Mouse (Mus musculus): Measurements from ENCODE around the gene Hyal3.
"Not testable (repeated sequence)": the region's sequence is repeated elsewhere in the genome, so short reads cannot be mapped to it uniquely, and the experiment has no call there.

The Hyal3 gene

DNA sequence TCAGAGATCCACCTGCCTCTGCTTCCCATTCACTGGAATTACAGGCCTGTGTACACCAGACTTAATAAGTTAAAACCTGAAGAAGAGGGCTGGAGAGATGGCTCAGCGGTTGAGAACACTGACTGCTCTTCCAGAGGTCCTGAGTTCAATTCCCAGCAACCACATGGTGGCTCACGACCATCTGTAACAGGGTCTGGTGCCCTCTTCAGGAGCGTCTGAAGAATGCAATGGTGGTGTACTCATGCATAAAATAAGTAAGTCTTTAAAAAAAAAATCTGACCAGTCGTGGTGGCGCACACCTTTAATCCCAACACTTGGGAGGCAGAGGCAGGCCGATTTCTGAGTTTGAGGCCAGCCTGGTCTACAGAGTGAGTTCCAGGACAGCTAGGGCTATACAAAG, 6.8 kb upstream of the Hyal3 start:
- DNase-seq = not testable (repeated sequence)

DNA sequence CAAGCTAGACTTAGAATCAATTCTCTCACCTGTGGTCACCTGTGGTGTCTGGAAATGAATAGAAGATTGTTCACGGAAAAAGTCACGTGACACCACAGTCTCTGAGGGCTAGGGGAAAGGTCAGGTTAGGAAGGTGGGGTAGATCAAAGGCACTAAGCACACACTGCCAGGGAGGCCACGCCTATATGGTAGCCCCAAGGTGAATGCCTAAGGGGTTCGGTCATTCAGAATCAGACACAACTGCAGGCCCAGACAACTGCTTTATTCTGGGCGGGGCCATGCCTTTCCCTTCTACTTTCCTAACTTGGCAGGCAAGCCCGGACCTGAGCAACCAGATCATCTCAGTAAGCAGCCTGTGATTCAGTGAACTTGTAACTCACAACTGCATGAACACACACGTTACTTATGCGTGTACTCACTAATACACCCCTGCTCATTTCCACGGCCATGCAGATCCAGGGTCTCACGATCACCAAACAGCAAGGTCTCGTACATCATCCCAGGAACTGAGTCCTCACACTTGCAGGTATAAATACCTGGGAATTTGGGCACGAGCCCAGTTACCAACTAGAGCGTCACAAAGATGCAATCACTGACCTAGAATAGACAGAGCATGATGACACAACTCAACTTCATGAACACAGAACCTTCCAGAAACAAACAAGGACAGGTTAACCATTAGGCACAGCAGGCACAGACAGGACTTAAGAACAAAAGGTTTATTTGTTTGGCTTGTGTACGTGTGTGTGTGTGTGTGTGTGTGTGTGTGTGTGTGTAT, 4.8 kb upstream of the Hyal3 start:
- no peak for DNase-seq

DNA sequence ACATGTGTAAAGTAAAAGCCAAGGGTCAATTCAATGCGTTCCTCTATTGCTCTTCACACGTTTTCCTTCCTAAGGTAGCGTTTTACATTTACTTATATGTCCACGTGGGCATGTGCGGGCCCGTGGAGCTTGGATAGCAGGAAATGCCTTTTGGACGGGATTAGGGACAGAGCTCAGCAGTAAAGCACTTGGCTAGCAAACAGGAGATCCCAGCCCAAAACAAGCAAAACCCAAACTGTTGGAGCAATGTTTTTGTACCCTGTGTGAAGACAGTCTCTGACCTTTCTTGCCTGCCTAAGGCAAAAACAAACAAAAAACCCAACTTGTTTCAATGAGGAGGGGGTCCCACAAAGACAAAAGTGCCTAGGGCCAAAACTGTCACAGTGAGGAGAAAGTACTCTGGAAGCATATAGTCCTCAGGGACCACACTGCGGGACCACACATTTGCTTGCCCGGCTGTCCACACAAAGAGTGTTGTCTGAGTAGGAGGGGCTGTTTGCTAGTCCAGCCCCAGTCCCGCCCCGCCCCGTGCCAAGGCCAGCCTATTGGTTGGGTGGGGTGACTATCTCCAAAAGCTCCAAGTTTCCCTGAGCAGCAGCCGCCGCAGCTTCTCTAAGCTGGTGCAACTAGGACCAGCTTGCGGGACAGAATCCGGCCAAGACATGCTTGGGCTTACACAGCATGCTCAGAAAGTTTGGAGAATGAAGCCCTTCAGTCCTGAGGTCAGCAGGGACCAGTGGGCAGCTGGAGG, 4.1 kb upstream of the Hyal3 start, which contains the start of gene Hyal1:
Gene Hyal1 (plus strand): TSS at position 571 of the 751 bp plus-strand sequence.
- DNase-seq = peak; percentile 99

DNA sequence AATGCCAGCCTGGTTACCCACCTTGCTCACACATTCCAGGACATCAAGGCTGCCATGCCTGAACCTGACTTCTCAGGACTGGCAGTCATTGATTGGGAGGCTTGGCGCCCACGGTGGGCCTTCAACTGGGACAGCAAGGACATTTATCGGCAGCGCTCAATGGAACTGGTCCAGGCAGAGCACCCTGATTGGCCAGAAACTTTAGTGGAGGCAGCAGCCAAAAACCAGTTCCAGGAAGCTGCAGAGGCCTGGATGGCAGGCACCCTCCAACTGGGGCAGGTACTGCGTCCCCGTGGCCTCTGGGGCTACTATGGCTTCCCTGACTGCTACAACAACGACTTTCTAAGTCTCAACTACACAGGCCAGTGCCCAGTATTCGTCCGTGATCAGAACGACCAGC, 2.7 kb upstream of the Hyal3 start:
- no peak for DNase-seq

DNA sequence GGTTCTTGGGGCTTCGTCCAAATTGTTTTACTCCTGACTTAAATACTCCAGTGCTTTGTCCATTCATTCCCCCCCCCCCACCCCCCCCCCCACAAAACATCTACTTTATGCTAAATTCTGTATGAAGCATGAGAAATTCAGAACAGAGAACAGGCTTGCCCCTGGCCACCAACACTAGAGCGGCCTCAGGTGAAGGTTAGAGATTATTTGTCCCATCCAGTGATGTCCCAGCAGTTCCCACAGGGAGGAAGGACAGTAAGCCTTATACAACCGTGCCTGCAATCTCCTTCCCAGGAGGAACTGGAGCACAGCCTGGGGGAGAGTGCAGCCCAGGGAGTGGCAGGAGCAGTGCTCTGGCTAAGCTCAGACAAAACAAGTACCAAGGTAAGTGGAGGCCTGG, 2.0 kb upstream of the Hyal3 start, which contains the start of gene Naa80:
Gene Naa80 (plus strand): TSS at position 301 of the 400 bp plus-strand sequence.
- DNase-seq = no peak

DNA sequence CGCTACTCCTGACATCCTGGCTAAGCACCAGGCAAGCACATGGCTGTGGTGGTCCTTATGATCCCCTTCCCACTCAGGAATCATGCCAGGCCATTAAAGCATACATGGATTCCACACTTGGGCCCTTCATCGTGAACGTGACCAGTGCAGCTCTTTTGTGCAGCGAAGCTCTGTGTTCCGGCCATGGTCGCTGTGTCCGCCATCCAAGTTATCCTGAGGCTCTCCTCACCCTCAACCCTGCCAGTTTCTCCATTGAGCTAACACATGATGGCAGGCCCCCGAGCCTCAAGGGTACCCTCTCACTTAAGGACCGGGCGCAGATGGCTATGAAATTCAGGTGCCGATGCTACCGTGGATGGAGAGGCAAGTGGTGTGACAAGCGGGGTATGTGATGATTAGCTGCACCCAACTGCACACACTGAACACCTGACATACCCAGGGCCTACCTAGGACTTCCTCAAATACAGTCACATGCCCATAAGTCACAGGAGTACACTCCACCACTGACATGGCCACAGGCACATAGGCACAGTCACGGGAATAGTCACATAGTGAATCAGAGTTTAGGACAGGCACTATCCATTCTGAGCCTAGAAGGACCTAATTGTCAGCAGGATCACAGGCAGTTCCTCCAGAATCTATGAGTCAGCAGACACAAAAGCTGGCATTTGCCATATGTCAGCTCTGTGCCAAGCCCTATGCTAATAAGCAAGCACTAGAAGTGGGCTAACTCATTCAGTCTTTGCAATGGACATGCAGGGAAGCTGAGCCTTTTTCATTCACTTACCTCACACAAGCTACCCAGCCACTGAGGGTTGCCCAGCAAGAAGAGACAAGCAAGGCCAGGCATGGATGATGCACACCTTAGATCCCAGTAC, 1.4 kb upstream of the Hyal3 start:
- DNase-seq = peak; percentile 95

DNA sequence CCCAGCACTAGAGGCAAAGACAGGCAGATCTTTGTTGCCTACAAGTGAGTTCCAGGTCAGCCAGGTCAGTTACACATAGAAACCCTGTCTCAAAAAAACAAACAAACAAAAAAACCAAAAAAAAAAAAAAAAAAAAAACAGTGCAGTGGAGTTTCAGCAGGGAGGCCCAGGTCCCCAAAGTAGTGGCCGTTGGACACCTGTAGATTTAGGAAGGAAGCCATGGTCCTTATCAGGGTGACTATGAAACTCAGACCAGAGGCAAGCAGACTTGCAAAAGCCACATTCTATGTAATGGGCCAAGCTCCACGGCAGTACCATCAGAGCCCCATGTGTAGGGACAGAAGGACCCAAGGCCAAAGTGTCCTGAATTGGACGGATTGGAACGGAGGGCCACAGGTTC, 966 bp downstream of the Hyal3 start:
- DNase-seq = no peak

DNA sequence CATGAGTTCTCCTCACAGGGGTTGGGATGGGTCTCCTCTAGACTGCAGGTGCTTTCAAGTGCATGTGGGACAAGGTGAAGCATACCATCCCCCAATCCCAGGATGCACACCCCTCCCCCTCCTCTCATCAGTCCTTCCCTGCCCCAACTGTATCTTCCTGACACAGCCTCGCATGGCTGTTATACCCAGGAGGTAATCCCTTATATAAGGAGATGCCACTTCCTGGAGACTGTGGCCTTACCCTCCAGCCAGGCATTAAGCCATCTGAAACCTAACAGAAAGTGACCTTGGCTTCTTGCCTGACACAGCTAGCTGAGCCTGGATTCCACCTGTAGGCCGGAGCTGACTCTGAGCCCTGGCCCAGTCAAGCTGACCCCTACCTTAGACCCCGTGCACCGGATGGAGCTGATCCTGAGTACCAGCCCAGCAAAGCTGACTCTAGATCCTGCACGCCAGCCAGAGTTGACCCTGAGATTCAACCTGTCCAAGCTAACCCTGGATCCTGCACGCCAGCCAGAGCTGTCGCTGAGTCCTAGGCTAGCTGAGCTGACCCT, 2.0 kb downstream of the Hyal3 start:
- DNase-seq = peak; percentile 94

DNA sequence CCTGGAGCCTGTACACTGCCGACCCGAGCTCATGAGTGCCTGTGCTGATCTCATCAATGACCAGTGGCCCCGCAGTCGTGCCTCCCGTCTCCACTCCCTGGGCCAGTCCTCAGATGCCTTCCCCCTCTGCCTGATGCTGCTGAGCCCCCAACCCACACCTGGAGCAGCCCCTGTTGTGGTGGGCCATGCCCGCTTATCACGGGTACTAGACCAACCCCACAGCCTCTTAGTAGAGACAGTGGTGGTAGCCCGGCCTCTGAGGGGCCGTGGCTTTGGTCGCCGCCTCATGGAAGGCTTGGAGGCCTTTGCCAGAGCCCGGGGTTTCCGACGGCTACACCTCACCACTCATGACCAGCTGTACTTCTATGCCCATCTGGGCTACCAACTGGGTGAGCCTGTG, 2.6 kb downstream of the Hyal3 start:
- peak; percentile 94 for DNase-seq

DNA sequence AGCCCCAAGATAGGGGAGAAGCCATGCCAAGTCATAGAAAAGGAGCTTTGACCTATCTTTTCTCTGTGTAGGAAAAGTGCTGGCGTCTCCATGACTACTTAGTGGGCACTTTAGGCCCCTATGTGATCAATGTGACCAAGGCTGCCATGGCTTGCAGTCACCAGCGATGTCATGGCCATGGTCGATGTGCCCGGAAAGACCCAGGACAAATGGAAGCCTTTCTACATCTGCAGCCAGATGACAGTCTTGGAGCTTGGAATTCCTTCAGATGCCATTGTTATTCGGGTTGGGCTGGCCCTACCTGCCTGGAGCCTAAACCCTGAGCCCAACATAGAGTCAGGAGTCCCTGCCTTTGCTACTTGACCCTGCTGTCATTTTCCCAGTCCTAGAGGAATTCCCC, 5.9 kb downstream of the Hyal3 start:
- DNase-seq = no peak

DNA sequence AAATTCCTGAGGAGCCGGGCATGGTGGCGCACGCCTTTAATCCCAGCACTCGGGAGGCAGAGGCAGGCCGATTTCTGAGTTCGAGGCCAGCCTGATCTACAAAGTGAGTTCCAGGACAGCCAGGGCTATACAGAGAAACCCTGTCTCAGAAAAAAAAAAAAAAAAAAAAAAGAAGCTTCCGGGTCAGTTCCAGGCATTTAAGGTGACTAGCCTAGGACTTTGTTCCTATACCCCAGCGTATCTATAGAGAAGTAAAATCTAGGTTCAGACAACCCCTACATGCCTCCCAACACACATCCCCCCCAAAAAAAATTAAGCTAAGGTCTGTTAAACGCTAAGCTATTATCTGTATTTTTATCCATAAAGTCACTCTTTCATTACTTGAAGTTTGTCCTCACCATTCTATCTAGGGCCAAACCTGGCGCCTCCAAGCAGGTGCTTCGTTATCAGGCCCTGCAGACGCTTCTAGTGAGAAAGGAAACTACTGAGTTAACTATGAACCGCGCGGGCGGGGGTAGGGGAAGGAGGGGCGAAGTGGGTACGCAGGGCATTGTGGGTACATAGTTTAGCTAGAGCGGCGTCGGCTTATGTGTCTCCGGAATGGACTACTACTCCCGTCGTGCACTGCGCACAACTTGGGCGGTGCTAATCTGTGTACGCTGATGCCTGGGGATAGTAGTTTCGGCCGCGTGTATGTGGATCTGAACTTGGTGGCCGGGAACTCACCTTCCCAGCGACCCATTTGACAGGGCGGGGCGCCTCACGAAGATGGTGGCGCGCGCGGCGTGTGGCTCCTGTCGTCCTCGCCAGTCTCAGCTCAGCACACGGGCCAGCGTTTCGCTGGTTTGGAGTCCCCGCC, 6.6 kb downstream of the Hyal3 start, which contains the start of gene Ifrd2:
Gene Ifrd2 (plus strand): TSS at position 669 of the 859 bp plus-strand sequence.
- DNase-seq = peak; percentile 100

DNA sequence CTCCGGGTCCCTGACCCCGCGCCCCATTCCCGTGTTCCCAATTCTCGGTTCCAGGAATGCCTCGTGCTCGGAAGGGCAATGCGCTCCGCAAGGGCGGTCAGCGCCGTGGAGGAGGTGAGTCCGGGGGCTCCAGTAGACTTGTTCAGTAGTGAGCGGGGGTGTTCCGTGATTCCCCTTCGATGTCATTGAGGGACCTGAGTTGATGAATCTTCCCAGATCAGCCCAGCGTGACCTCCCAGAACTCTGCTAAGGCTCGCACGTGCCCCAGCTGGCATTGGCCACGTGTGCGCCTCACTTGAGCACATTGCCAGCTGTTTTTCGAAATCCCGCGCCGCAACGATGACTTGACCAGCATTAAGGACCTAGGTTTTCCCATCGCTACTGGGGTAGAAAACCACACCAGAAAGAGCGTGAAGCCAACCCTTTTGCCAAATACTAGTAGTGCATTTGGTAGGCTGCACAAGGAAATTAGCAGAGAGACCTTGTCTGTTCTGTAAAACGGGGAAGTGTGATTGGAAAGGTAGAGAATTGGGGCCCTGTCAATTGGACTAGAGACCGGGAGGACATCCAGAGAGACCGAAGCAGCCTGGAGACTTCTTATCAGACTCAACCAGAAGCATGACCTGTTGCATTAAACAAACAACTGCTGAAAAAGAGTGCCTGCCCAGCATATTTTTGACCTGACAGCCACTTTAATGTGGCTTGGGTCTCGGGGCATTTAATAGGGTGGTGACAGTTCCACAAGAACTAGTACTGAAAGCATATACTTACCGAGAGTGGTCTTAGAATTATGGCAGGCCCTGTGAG, 7.4 kb downstream of the Hyal3 start:
- DNase-seq = no peak

DNA sequence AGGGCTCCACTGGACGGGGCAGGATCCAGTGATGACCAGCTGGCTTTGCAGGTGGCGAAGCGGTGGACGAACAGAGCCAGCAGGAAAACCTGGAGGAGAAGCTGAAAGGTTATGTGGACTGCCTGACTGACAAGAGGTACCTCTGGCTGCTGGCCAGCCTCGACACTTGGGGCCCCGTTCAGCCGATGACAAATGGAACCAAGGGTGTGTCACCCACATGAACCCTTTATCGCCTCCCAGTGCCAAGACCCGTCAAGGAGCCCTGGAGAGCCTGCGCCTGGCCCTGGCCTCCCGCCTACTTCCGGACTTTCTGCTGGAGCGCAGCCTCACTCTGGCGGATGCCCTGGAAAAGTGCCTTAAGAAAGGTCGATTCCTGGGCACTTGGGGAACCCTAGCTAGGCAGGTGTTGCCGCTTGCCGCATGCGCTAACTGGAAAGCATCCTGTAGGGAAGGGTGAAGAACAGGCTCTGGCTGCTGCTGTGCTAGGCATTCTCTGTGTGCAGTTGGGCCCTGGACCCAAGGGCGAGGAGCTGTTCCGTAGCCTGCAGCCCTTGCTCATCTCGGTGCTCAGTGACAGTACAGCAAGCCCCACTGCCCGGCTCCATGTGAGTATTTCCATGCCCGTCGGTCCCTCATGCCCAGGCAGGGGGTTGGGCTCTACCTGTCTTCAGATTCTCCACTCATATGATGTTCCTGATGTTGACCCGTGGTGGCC, 9.6 kb downstream of the Hyal3 start:
- peak; percentile 97 for DNase-seq

DNA sequence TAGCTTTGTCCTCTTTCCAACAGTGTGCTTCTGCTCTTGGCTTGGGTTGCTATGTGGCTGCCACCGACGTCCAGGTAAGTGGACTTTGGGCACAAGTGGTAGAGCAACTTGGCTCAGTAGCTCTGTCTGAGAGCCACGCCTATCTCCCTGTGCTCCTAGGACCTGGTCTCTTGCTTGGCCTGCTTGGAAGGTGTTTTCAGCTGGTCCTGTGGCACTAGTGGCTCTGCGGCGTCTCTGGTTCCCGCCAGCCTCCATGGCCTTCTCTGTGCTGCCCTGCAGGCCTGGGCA, 10.1 kb downstream of the Hyal3 start:
- DNase-seq = no peak

DNA sequence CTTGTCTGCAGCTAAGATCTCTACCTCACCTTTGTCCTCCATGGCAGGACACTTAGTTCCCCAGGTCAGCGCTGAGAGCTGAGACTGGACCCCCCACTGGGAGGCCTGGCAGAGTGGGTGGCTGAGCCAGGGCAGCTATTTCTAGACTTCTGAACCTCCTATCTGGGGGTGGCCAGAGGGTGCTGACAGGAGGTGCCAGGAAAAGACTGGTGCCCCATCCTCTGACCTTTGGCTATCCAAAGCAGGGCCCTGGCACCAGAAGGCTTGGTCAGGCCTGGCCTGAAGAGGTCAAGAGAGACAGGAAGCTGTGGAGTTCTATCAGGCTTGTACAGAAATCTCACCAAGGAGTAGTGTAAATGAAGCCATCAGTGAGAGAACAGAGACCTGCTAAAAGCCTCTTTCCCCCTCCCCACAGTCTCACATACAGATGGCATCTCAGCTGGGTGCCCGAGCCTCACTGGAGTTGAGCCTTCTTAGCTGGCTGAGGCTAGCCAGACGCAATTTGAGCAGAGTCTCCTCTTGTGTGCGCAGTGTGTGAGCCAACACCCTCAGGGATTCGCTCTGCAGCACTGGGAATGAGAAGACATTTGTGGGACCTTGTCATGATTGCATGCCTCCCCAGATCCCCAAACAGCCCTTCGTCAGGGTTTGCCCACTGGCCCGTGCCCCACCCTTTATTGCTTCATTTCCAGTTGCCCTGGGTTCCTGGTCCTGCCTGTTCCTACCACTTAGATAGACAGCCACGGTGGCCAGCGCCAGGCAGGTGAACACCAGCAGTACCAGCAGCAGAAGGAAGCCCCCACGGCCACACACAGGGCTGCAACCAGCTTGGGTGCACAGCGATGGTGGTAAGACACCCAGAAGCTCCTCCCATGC, 12.7 kb downstream of the Hyal3 start:
- DNase-seq = peak; percentile 98

DNA sequence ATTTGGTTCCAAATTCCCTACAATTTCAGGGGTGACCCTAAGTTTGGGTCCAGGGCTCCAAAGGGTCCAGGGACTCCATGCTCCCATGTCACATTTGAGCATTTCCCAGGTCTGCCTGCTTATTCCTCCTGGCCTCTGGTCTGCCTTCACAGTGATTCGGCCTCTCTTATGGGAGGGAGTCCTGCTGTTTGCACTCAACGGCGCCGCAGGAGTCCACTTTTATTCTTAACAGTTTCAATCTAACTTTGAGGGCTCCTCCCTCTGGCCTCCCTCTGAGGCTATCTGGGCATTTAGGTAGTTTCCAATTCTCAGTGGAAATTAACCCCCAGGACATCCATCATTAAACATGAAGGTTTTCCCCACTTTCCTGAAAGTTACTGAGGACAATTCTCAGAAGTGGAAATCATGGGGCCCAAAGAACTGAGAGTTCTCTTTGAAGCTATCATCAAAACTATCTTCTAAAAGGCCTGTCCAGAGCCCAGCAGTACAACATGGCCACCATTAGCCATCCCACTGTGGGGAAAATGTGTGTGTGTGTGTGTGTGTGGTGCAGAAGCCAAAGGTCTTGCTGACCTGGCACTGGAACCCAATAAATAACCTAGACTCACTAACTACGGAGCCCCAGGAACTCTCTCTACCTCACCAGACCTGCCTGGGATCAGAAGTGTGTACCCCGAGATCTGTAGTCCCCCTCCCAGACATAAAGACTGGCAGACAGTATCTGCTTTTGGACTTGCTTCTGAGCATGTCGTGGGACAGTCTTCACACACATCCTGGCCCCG, 13.9 kb downstream of the Hyal3 start:
- no peak for DNase-seq

DNA sequence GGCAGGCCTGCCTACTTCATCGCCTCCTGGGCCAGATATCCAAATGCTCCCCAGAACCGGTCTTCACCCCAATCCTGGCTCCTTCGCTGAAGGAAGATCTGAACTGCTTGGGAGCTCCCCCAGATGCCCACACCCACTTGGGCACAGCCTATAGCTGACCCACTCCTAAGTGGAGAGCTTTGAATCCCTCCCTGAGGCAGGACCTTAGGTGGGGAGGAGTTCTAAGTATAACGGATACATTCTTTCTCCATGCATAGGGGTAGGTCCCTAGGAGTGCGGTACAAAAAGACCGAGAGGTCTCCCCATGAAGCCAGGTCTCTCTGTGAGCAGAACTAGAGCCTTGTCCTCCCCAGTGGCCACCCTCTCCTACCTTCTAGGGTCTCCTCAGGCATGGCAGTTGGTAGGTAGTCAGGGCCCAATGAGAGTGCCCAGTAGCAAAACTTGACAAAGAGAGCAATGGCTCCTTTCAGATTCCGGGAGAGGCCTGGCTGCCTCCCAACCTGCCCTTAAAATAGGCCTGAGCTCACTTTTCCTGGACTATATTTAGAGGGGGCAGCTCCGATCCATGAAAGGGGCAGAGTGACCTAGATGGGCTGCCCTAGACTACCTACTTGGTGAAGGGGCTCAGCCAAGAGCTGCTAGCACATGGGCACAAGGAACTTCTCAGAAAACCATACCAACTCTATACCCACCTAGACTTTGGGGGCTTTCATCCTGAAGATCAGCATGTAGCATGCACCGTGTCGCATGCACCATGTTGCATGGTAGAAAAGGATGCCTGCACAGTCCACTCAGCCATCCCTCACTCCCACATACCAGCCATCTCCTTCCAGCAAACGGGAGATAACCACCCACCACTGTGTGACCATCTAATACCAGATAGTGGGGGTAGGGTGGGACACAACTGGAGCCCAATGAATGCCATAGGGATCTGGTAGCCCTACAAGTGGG, 16.3 kb downstream of the Hyal3 start:
- DNase-seq = peak; percentile 98

Data from heart, adult 11 months (tissue).